Comparison of ENCODE assay signal across 8 mouse cellular contexts in the genomic region with DNA sequence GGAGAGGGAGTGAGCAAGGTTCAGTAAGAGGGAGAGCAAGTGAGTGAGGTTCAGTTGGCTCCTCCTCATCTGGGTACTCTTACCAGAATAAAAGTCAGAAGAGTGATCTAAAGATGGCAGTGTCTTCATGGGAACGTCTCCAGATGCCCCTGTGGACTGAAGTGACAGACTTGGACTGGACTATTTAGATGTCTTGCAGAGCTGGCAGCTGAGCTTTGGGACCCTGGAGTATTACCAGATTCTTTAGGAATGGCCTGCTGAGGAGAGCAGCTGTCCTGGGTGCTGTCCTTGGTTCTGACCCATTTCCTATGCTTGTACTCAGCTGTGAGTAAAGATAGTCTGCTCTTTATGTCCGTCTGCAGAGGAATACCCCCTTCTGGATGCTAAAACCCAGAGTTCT.
DNase-seq lines count a peak whose midpoint lies in the region; ATAC-seq lines count a peak whose summit lies in the region.

No protein-coding gene starts in this region.

- 44% methylated on average over 2 of the region's 2 CpGs for WGBS in lung, embryonic 15.5 days
- WGBS in stomach, embryonic 14.5 days = 51% methylated on average over 2 of the region's 2 CpGs

- H3K4me2 ChIP-seq in lung, embryonic 15.5 days = no peak overlapping the region
- no peak overlapping the region for H3K4me2 ChIP-seq in stomach, embryonic 14.5 days (replicated peaks; ENCODE audit: low read depth, low read length)

- no peak overlapping the region for H3K4me3 ChIP-seq in lung, embryonic 15.5 days
- no peak overlapping the region for H3K4me3 ChIP-seq in stomach, embryonic 14.5 days (ENCODE audit: low read depth, low read length)

- no peaks in the 10 kb centered on the region for H3K9me3 ChIP-seq in lung, embryonic 15.5 days
- H3K9me3 ChIP-seq in stomach, embryonic 14.5 days (ENCODE audit: control insufficient read depth, low read depth, low read length) = no peaks in the 10 kb centered on the region

- H3K27me3 ChIP-seq in lung, embryonic 15.5 days = no peaks in the 10 kb centered on the region
- H3K27me3 ChIP-seq in stomach, embryonic 14.5 days (ENCODE audit: control insufficient read depth, insufficient read depth, low read length) = no peaks in the 10 kb centered on the region

- peaks cover 9% of the 10 kb centered on the region; the same call in 1 of the 2 replicates for H3K36me3 ChIP-seq in lung, embryonic 15.5 days
- peaks cover 4% of the 10 kb centered on the region; the same call in 1 of the 2 replicates for H3K36me3 ChIP-seq in stomach, embryonic 14.5 days (ENCODE audit: control insufficient read depth, insufficient read depth, low read length)

- H3K9ac ChIP-seq in lung, embryonic 15.5 days = no peak overlapping the region
- no peak overlapping the region for H3K9ac ChIP-seq in stomach, embryonic 14.5 days (replicated peaks; ENCODE audit: low read depth, low read length)

- peaks cover 3% of the 10 kb centered on the region; the same call in 1 of the 2 replicates for H3K4me1 ChIP-seq in lung, embryonic 15.5 days
- no peaks in the 10 kb centered on the region for H3K4me1 ChIP-seq in stomach, embryonic 14.5 days (ENCODE audit: control insufficient read depth, insufficient read depth, low read length)

- no peak overlapping the region for H3K27ac ChIP-seq in lung, embryonic 15.5 days
- no peak overlapping the region for H3K27ac ChIP-seq in stomach, embryonic 14.5 days (ENCODE audit: low read length)

- ATAC-seq in frontal cortex, adult (ENCODE audit: low TSS enrichment) = peak; percentile 35; the same call in 1 of the 2 replicates
- ATAC-seq in lung, embryonic 15.5 days (ENCODE audit: borderline replicate concordance, extremely low read depth, low FRiP score, low TSS enrichment) = peak; percentile 52; the same call in 1 of the 2 replicates
- 0 out of 2 replicates have a peak, but pooled peaks have one; percentile 42 for ATAC-seq in stomach, embryonic 14.5 days (ENCODE audit: insufficient number of reproducible peaks, insufficient read depth, low FRiP score, low read depth)

- DNase-seq in frontal cortex, adult 2 months (ENCODE audit: extremely low spot score in 1 of 2, low spot score in 1 of 2) = no peak
- no peak for DNase-seq in lung, adult 18-20 months
- peak; percentile 16 to 30 for DNase-seq in gastrocnemius, adult 8-10 months (ENCODE audit: low spot score in 2 of 2)
- no peak for DNase-seq in spleen, postnatal 36 days (ENCODE audit: low spot score in 2 of 2)
- no peak for DNase-seq in natural killer cell, adult 2 months (ENCODE audit: low spot score in 2 of 2)

Comparison
In these comparisons a context has a peak if more than half of its experiments do, and no peak if none do; other contexts are left out.
1. DNase-seq: peak in gastrocnemius, adult 8-10 months (2 of 2); none in frontal cortex, adult 2 months (0 of 2), lung, adult 18-20 months (0 of 2), spleen, postnatal 36 days (0 of 2) and natural killer cell, adult 2 months (0 of 2).
2. Peak in every context shown above with its lines, with median percentiles within 50 percentile points of each other: ATAC-seq.